Mouse (Mus musculus): ENCODE measurements around the gene Aspscr1.

Aspscr1 gene

DNA sequence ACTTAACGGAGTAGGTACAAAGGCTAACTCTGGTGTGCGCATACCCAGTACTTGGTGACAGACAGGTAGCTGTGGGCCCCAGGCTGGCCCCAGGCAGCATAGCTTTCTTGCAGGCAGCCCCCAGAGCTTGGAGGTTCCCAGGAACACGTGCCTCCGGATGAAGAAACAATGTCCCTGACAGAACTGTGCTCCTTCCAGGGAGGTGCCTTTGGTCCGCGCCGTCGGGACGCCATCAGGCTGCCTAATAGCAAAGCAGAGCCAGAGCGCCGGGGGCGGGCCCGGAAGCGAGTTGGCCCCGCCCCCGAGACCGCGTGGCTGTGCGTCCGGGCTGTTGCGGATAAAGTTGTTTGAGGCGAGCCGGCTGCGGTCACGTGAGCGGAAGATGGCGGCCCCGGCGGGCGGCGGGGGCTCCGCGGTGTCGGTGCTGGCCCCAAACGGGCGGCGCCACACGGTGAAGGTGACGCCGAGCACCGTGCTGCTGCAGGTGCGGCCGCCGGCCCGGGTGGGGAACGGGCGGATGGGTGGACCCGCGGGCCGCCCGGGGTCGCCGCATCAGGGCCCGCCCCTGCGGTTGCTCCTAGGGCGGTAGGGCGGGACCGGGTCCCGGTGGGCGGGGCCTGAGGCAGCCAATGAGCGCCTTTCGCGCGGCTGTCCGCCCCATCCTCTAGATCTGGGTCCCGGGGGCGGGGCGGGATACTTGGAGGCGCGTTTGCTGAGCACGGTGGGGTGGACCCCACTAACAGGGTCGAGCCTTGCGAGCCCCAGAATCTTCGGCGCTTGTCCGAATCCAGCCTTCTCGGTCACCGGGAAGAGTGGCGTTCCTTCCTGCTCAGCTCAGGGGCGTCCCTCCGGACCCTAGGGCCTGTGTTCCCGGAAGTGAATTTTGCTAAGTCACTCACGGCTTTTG lies at the start of gene Aspscr1:
Gene Aspscr1 (plus strand): TSS at position 287 of the 907 bp plus-strand sequence.
- DNase-seq, result peak; percentile 92

DNA sequence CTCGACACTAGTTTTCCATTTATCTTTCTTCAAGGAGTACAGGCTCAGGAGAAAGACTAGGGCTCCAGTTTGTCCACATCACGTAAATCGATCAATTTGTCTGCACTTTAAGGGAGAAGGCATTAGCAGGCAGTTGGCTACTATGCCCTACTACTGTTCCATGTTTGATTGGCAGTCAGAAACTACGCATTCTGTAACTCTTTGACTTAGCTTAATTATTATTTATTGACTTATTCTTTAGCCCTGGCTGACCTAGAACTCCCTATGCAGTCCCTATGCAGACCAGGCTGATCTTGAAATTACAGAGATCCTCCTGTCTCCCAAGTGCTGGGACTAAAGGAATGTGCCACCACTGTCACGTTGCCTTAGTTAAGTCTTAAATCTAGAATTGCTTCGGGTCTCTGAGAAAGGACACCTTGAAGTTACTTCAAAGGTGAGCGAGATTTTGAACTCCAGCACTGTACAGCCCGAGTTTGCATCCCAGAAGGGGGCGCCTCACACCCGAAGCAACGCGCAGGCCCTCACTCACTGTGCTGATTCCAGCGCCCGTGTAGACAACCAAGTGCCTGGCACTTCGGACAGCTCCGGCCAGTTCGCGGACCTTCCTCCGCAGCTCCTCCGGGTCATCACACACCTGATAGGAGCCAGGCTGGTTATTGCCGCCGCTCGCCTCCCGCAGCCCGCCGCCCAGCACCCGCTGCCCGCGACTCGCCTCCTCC lies 48.7 kb upstream of the Aspscr1 start:
- peak; percentile 66 for DNase-seq

DNA sequence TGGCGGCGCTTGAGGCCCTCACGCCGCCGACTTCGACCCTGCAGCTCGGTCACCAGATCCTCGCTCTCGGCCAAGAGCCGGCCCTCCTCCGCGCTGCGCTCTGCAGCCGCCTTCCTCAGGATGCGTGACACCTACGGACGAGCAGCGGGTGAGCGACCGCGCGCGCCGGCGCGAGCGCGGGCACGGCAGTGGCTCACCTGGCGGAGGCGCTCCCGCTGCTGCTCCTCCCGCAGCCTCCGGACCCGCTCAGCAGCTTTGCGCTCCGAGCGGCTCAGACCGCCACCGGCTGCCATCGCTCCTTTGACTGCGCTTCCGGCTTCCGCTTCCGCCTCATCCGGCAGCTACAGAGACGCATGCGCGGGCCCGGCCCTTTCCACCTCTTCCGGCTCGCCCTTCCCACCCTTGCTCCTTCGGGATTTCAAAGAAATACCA lies 48.1 kb upstream of the Aspscr1 start:
- DNase-seq, result peak; percentile 85

GRCm38 (mm10) chr11:120625152-120625775 lies 47.5 kb upstream of the Aspscr1 start, which contains the start of gene Sirt7:
Gene Sirt7, minus strand, starts transcription at chr11:120625240.
- no peak for DNase-seq

GRCm38 (mm10) chr11:120626785-120627467 lies 45.8 kb upstream of the Aspscr1 start:
- DNase-seq, result no peak

GRCm38 (mm10) chr11:120627468-120628300 lies 45.1 kb upstream of the Aspscr1 start:
- DNase-seq, result no peak

- no peak for DNase-seq
Measured at GRCm38 (mm10) chr11:120628601-120629340, 44.0 kb upstream of the Aspscr1 start.

DNA sequence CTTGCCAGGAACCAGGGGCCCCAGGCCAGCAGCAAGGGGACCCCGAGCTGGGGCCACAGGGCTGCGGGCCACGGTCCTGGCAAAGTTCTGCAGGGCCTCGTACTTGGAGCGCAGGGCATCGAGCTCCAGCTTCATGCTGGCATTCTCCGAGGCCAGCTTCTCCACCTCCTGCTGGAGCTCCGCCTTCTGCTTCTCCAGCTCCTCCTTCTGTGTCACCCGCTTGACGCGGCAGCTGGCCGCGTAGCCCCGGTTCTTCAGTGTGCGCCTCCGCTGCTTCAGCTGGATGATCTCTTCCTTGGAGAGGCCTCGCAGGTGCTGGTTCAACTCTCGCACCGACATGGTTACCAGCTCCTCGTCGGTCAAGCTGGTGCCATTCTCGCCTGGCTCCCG lies 43.4 kb upstream of the Aspscr1 start:
- no peak for DNase-seq

GRCm38 (mm10) chr11:120629911-120630310 lies 42.9 kb upstream of the Aspscr1 start:
- DNase-seq, result no peak

DNA sequence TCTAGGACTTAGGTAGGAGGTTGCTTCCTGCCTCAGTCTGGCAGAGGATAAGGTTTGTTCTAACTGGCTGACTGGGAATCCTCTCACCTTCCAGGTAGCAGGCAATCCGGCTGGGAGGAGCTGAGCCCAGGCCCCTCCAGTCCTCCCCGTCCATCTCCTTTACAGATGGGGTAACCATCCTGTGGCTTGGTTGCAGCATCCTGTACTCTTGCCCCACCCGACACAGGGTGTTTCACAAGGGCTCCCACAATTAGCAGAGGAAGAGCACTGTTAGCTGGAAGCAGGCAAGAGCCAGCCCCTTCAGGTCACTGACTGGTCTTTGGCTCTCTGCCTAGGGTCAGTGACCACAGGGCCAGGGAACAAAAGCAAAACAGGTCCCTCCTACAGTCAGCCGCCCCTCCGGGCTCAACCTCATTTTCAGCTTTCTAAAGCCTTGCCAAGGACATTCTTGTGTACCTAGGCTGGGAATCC lies 42.3 kb upstream of the Aspscr1 start:
- DNase-seq, result no peak

DNA sequence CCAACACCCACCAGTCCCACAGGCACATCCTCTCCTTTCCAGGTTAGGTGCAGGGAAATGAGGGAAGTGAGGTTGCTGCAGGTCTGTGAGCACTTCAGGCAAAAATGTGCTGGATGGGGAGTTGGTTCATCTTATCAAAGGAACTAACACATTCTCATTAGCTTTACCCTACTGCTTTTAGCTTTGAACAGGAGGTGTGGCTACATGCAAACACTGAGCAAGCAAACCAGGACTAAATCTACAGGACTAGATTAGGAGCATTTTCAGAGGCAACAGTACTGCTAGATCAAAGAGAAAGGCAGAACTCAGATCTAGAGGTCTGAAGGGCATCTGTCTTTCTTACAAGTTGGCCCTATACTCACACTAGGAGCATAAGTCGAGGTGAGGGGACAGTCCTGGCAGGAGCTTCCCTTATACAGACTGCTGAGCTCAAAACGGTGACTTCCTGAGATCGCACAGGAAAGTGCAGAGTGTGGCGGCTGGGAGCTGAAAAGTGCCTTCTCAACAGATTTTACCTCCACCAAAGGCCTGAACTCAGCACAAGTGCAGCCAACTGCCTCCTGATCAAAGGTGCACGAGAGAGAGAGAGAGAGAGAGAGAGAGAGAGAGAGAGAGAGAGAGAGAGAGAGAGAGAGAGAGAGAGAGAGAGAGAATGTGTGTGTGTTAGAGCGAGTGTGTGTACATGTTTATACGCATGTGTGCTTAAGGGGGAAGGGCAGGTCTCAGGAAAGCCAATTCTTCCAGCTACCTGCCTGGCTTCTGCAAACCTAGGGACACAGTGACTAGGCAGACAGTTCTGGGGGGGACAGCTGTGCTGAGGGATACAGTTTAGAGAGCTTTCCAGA lies 41.7 kb upstream of the Aspscr1 start:
- no peak for DNase-seq

GRCm38 (mm10) chr11:120631726-120632448 lies 40.9 kb upstream of the Aspscr1 start:
- no peak for DNase-seq

DNA sequence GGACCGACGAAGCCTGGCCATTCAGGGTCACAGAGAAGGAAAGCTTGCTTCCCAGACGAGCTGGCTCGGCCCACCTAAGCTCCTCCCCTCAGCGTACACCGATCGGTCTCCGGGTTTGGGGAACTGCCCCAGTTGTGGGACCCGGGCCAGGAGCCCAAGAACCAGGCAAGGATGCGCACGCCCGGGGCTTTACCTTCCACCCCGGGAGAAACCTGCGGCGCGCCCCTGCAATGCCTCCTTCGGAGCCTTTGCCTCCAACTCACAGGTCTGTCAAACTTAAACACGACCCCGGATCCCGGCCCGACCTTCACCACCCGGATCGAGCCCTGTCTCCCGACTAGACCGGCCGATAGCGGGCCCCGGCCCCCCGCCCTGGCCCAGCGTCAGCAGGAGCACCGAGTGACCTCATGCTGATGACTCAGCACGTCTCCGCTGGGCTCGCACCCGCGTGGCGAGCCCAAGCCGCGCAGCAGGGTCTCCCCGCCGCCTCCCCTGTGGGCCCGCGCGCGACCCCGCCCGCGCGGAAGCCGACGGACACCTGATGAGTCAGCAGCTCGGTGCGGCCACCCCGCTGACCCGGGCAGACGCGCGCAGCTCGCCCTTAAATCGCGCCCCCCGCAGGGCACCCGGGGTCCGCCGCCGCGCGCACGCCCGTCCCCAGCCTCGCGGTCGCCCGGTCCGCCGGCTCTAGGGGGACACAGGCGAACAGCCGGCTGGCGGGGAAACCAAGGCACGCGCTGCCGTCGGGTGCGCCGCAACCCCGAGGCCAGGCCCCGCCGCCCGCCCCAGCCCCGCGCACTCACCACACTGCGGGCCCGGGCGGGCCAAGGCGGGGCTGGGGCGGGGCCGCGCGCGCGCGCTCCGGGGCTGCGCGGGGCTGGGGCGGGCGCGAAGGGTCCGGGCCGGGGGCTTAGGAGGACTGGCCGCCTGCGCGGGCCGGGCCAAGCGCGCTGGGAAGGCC lies 39.9 kb upstream of the Aspscr1 start:
- peak; percentile 60 for DNase-seq

DNA sequence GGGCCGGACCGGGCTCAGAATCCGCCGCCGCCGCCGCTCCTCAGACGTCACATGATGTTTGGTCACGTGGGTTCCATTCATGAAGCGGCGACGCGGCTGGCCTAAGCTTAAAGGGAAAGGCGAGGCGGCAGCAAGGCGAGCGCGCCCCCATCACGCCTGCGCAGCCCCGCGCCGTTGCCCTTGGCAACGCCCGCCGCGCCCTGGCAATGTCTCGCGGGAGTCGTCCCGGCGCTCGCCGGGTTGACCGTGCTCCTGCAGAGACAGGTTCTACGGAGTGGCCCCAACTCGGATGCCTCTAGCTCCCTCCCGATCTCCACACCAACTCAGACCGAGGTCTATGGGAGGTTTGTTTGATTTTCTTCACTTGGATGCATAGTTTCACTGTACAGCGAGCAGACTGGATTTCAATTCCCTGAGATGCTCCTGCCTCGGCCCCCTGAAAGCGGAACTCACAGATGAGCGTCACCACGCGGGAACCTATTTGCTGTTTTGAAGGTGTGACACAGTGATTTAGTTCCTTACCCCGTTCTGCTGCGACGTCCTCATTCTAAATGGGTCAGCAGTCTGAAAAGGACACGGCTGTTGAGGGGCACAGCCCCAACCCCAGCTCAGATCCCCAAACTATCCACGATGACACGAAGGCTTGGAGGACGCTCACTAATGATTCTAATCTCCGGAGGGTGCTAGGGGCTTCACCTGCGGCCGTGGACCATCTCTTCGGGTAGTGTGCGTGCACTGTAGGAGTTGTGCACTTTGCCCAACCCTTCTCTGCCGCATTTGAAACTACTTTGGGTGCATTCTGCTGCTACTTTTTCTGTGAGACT lies 39.0 kb upstream of the Aspscr1 start, which contains the start of gene Mafg:
Gene Mafg (minus strand): TSS at position 81 of the 824 bp plus-strand sequence.
- peak; percentile 92 for DNase-seq

GRCm38 (mm10) chr11:120634810-120635209 lies 38.0 kb upstream of the Aspscr1 start:
- no peak for DNase-seq

DNA sequence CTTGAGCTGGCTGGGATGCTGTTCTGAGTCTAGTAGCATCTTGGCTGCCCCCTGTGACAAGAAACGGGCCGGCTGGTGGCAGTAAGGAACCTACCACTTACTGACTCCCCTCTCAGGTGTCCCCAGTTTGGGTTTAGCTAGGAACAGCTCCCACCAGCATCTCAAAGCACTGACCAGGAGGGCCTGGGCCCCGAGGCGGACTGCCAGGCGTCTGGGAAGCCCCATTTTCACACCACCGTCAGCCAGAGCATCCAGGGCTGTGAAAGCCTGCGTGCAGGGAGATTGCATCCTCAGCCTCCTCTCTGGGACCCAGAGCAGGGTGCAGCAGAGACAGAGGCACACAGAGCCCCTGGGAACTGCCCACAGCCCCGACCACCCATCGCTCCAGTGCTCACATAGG lies 31.5 kb upstream of the Aspscr1 start:
- no peak for DNase-seq

- DNase-seq, result no peak
Measured at GRCm38 (mm10) chr11:120641869-120642268, 30.9 kb upstream of the Aspscr1 start.
